Mouse (Mus musculus): ENCODE measurements around the gene Maml3. TPM values are rescaled to one million over a fixed set of nuclear protein-coding genes. Genes with fewer than 3 reads are reported as not detected.
A peak's percentile ranks its signal among the peaks of the same experiment; 100 is the strongest.

Maml3 gene
- polyA plus RNA-seq, 1 experiment from 2014 or later: 5.7 TPM

GRCm38 (mm10) chr3:52061472-52062388, 43.1 kb downstream of the Maml3 start:
- H3K4me3 ChIP-seq (ENCODE audit: low read depth, low read length): no peak overlapping the region
- H3K4me2 ChIP-seq (ENCODE audit: low read length): peak overlapping the region; percentile 4
- H3K9ac ChIP-seq (ENCODE audit: low read depth, low read length): peak overlapping the region; percentile 5; the same call in 1 of the 2 replicates
- peaks cover 17% of the 10 kb centered on the region for H3K4me1 ChIP-seq (ENCODE audit: control insufficient read depth, insufficient read depth, low read length)
- peak overlapping the region; percentile 60 for H3K27ac ChIP-seq (ENCODE audit: low read length)
- 0 out of 2 replicates have a peak, but pooled peaks cover 3% of the 10 kb centered on the region for H3K36me3 ChIP-seq (ENCODE audit: control insufficient read depth, insufficient read depth, low read length)
- 23% methylated on average over 8 of the region's 8 CpGs for WGBS
- no peaks in the 10 kb centered on the region for H3K9me3 ChIP-seq (replicated peaks; ENCODE audit: control insufficient read depth, low read length, poor library complexity, severe bottlenecking)
- peak; percentile 88 for ATAC-seq
- no peaks in the 10 kb centered on the region for H3K27me3 ChIP-seq (ENCODE audit: control insufficient read depth, insufficient read depth, low read depth, low read length)

GRCm38 (mm10) chr3:52060886-52061285, 44.0 kb downstream of the Maml3 start:
- Histone ChIP-seq H3K27me3 (ENCODE audit: control insufficient read depth, insufficient read depth, low read depth, low read length) (no peaks in the 10 kb centered on the region), H3K9ac (ENCODE audit: low read depth, low read length) (no peak overlapping the region), H3K9me3 (replicated peaks; ENCODE audit: control insufficient read depth, low read length, poor library complexity, severe bottlenecking) (no peaks in the 10 kb centered on the region), H3K4me1 (ENCODE audit: control insufficient read depth, insufficient read depth, low read length) (peaks cover 17% of the 10 kb centered on the region), H3K4me3 (ENCODE audit: low read depth, low read length) (no peak overlapping the region), H3K4me2 (ENCODE audit: low read length) (no peak overlapping the region), H3K27ac (ENCODE audit: low read length) (no peak overlapping the region), H3K36me3 (ENCODE audit: control insufficient read depth, insufficient read depth, low read length) (0 out of 2 replicates have a peak, but pooled peaks cover 3% of the 10 kb centered on the region)
- 91% methylated on average over 7 of the region's 7 CpGs for WGBS
- no peak for ATAC-seq

GRCm38 (mm10) chr3:52051801-52052200, 53.1 kb downstream of the Maml3 start:
- no peak overlapping the region for H3K9ac ChIP-seq (ENCODE audit: low read depth, low read length)
- H3K27ac ChIP-seq (ENCODE audit: low read length): no peak overlapping the region
- no peak overlapping the region for H3K4me2 ChIP-seq (ENCODE audit: low read length)
- H3K4me3 ChIP-seq (ENCODE audit: low read depth, low read length): no peak overlapping the region
- 85% methylated on average over 2 of the region's 2 CpGs for WGBS
- no peak for ATAC-seq
- H3K9me3 ChIP-seq (replicated peaks; ENCODE audit: control insufficient read depth, low read length, poor library complexity, severe bottlenecking): no peaks in the 10 kb centered on the region
- H3K36me3 ChIP-seq (ENCODE audit: control insufficient read depth, insufficient read depth, low read length): no peaks in the 10 kb centered on the region
- H3K27me3 ChIP-seq (ENCODE audit: control insufficient read depth, insufficient read depth, low read depth, low read length): no peaks in the 10 kb centered on the region
- H3K4me1 ChIP-seq (ENCODE audit: control insufficient read depth, insufficient read depth, low read length): peaks cover 7% of the 10 kb centered on the region; the same call in 1 of the 2 replicates

DNA sequence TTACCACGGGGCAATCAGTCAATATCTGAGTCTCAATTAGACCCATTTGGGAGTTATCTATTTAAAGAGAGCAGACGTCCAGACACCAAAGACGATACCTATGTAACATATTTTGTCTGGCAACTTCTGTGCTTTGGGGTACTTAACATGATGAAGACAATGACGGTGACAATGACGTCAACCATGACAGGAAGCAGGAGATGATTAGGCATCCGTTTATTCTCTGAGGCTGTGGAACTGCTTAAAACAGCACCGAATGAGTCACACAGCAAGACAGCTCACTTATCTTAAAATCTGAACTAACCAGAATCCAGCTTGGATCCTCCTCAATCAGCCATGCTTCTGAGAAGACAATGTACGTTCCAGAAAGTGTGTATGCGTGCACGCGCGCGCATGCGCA, 56.8 kb downstream of the Maml3 start:
- ATAC-seq: no peak
- no peaks in the 10 kb centered on the region for H3K9me3 ChIP-seq (replicated peaks; ENCODE audit: control insufficient read depth, low read length, poor library complexity, severe bottlenecking)
- H3K4me1 ChIP-seq (ENCODE audit: control insufficient read depth, insufficient read depth, low read length): peaks cover 38% of the 10 kb centered on the region
- H3K27me3 ChIP-seq (ENCODE audit: control insufficient read depth, insufficient read depth, low read depth, low read length): no peaks in the 10 kb centered on the region
- H3K9ac ChIP-seq (ENCODE audit: low read depth, low read length): no peak overlapping the region
- H3K4me2 ChIP-seq (ENCODE audit: low read length): no peak overlapping the region
- H3K4me3 ChIP-seq (ENCODE audit: low read depth, low read length): no peak overlapping the region
- H3K27ac ChIP-seq (ENCODE audit: low read length): peak overlapping the region; percentile 90; the same call in 1 of the 2 replicates
- 82% methylated on average over 14 of the region's 14 CpGs for WGBS
- no peaks in the 10 kb centered on the region for H3K36me3 ChIP-seq (ENCODE audit: control insufficient read depth, insufficient read depth, low read length)

GRCm38 (mm10) chr3:52047537-52047936, 57.3 kb downstream of the Maml3 start:
- Histone ChIP-seq H3K27me3 (ENCODE audit: control insufficient read depth, insufficient read depth, low read depth, low read length) (no peaks in the 10 kb centered on the region), H3K36me3 (ENCODE audit: control insufficient read depth, insufficient read depth, low read length) (no peaks in the 10 kb centered on the region), H3K27ac (ENCODE audit: low read length) (peak overlapping the region; percentile 90), H3K9me3 (replicated peaks; ENCODE audit: control insufficient read depth, low read length, poor library complexity, severe bottlenecking) (no peaks in the 10 kb centered on the region), H3K9ac (ENCODE audit: low read depth, low read length) (peak overlapping the region; percentile 57; the same call in 1 of the 2 replicates), H3K4me1 (ENCODE audit: control insufficient read depth, insufficient read depth, low read length) (peaks cover 39% of the 10 kb centered on the region), H3K4me3 (ENCODE audit: low read depth, low read length) (no peak overlapping the region), H3K4me2 (ENCODE audit: low read length) (peak overlapping the region; percentile 71)
- no peak; the same call in 1 of the 2 replicates for ATAC-seq
- WGBS: 68% methylated on average over 8 of the region's 8 CpGs

GRCm38 (mm10) chr3:52046895-52047372, 57.9 kb downstream of the Maml3 start:
- no peaks in the 10 kb centered on the region for H3K9me3 ChIP-seq (replicated peaks; ENCODE audit: control insufficient read depth, low read length, poor library complexity, severe bottlenecking)
- peak overlapping the region; percentile 90 for H3K27ac ChIP-seq (ENCODE audit: low read length)
- WGBS: under 1% methylated on average over 13 of the region's 13 CpGs
- peak overlapping the region; percentile 30 for H3K4me3 ChIP-seq (ENCODE audit: low read depth, low read length)
- H3K4me1 ChIP-seq (ENCODE audit: control insufficient read depth, insufficient read depth, low read length): peaks cover 39% of the 10 kb centered on the region
- peak overlapping the region; percentile 57 for H3K9ac ChIP-seq (ENCODE audit: low read depth, low read length)
- ATAC-seq: peak; percentile 87
- peak overlapping the region; percentile 71 for H3K4me2 ChIP-seq (ENCODE audit: low read length)
- H3K36me3 ChIP-seq (ENCODE audit: control insufficient read depth, insufficient read depth, low read length): no peaks in the 10 kb centered on the region
- no peaks in the 10 kb centered on the region for H3K27me3 ChIP-seq (ENCODE audit: control insufficient read depth, insufficient read depth, low read depth, low read length)

DNA sequence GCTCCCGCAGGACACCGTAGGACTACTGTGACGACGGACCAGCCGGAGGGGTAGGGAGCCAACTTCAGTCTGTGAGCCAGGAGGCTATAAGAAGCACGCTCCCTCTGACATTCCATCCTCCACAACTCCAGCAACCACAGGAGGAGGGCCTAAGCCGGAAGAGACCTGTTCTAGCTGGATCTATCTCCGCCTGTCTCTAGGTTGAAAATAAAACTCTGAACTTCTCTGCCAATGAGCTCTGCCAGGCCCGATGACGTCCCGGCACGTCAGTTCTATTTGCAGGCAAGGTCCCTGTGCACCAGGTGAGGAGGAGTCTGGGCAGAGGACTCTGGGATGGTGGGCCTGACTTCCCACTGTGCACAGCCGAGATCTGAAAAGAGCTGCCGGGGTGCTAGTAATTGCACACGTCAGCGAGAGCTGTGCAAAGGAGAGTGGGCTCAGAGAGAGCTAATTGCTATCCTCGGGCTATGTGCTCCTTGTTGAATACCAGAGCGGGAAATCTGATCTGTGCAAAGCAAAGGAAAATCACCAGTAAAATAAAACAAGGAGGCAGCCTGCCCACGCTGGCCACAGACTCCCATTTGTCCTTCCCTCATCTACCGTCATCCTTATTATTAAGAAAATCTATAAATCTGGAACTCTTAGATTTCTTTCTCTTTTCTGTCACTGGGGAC, 58.7 kb downstream of the Maml3 start:
- WGBS: 2% methylated on average over 20 of the region's 20 CpGs
- Histone ChIP-seq H3K4me2 (ENCODE audit: low read length) (peak overlapping the region; percentile 71), H3K27ac (ENCODE audit: low read length) (peak overlapping the region; percentile 90), H3K4me1 (ENCODE audit: control insufficient read depth, insufficient read depth, low read length) (peaks cover 39% of the 10 kb centered on the region), H3K9ac (ENCODE audit: low read depth, low read length) (peak overlapping the region; percentile 57), H3K4me3 (ENCODE audit: low read depth, low read length) (peak overlapping the region; percentile 30), H3K27me3 (ENCODE audit: control insufficient read depth, insufficient read depth, low read depth, low read length) (no peaks in the 10 kb centered on the region), H3K36me3 (ENCODE audit: control insufficient read depth, insufficient read depth, low read length) (no peaks in the 10 kb centered on the region), H3K9me3 (replicated peaks; ENCODE audit: control insufficient read depth, low read length, poor library complexity, severe bottlenecking) (no peaks in the 10 kb centered on the region)
- ATAC-seq: peak; percentile 84

DNA sequence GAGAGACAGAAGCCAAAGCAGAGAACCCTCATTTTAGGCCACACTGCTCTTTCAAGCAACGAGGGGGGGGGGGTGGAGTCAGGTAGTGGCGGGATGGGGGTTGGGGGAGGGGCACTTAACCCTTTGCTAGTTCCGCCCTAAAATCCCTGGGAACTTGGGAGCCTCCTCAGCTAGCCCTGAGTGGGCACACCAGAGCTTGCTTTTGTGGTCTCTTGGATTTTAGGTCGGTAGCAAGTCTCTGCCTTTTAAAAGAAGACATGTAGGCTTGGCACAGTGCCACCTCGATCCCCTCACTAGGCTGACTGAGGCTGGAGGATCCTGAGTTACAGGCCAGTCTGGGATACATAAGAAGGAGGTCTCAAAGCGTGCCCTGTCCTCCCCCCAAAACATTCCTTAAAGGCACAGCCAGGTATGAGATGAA, 59.6 kb downstream of the Maml3 start:
- Histone ChIP-seq H3K4me1 (ENCODE audit: control insufficient read depth, insufficient read depth, low read length) (peaks cover 39% of the 10 kb centered on the region), H3K9ac (ENCODE audit: low read depth, low read length) (peak overlapping the region; percentile 57), H3K27me3 (ENCODE audit: control insufficient read depth, insufficient read depth, low read depth, low read length) (no peaks in the 10 kb centered on the region), H3K36me3 (ENCODE audit: control insufficient read depth, insufficient read depth, low read length) (no peaks in the 10 kb centered on the region), H3K27ac (ENCODE audit: low read length) (peak overlapping the region; percentile 90), H3K4me3 (ENCODE audit: low read depth, low read length) (no peak overlapping the region), H3K9me3 (replicated peaks; ENCODE audit: control insufficient read depth, low read length, poor library complexity, severe bottlenecking) (no peaks in the 10 kb centered on the region), H3K4me2 (ENCODE audit: low read length) (peak overlapping the region; percentile 71)
- no peak for ATAC-seq
- 10% methylated on average over 6 of the region's 6 CpGs for WGBS
